Mouse (Mus musculus) cerebellum, adult 2 months (tissue): ENCODE data around the gene Nup98.

Source experiments
- CTCF ChIP-seq: fragments of 200-500 bp; IDR thresholded peaks from 2 replicates; pipeline ENCODE4 v1.5.1; 2011; ENCODE audit warnings: low read depth, mild to moderate bottlenecking, control low read depth, low read length, moderate library complexity, borderline replicate concordance; ENCODE audit not compliant: insufficient read depth
- POLR2A ChIP-seq: fragments of 200-500 bp; IDR thresholded peaks from 2 replicates; pipeline ENCODE4 v1.6.1; 2011; ENCODE audit warnings: low read length, control low read depth, borderline replicate concordance; ENCODE audit not compliant: insufficient read depth

GRCm38 (mm10) chr7:102100868-102101267, 109.1 kb downstream of the Nup98 start:
- TF ChIP-seq CTCF (no peak), POLR2A (no peak)
